Mouse (Mus musculus) thymus, adult 2 months (tissue): ENCODE measurements around the gene Fam136a.

Experiments
- CTCF ChIP-seq: fragments of 200-500 bp; IDR thresholded peaks from 2 replicates; pipeline ENCODE4 v1.5.1; 2012; ENCODE audit warnings: mild to moderate bottlenecking, control low read depth, low read length, moderate library complexity, borderline replicate concordance; ENCODE audit not compliant: control insufficient read depth, poor library complexity, insufficient read depth; ENCODE audit errors: extremely low read depth
- POLR2A ChIP-seq: fragments of 200-500 bp; IDR thresholded peaks from 2 replicates; pipeline ENCODE4 v1.6.1; 2012; ENCODE audit warnings: mild to moderate bottlenecking, low read length, control low read depth, moderate library complexity; ENCODE audit not compliant: control insufficient read depth, poor library complexity, insufficient read depth; ENCODE audit errors: extremely low read depth

DNA sequence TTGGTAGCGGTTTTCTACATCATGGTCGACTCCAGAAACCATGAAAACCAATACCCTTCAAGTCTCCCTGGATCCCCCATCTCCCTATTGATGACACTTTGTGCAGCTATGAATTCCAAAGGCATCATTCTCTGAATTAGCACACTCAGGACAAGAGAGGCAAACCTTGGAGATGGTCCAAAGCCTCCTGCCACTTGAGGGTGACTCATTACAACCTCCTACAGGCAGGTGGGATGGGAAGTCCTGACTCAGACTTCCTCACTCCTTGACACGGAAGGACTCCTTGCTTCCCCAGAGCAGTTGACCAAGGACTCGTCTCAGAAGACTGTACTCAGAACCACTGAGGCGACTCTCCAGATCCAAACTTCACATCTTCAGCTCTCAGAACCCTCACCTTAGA, 39.8 kb upstream of the Fam136a start:
- TF ChIP-seq POLR2A, result no peak
- no peak for TF ChIP-seq CTCF
